Mouse (Mus musculus): ENCODE measurements at regions not wholly inside any gene's neighbourhood (a gene's known extent, or its start where the extent isn't known, plus 50 kb on each side); places are given as distances from the start of the nearest gene placed in this dataset.

- no peak overlapping the region for H3K4me2 ChIP-seq (ENCODE audit: insufficient read depth, low read depth, poor library complexity, severe bottlenecking)
- peaks cover 2% of the 10 kb centered on the region for H3K9me3 ChIP-seq (replicated peaks; ENCODE audit: low read length)
- TF ChIP-seq NRF1 (IDR thresholded peaks at IDR 0.05; ENCODE audit: low read depth, low read length) = no peak
- no peak for TF ChIP-seq CHD2 (IDR thresholded peaks at IDR 0.05; ENCODE audit: low read length)
- no peak for TF ChIP-seq HCFC1 (IDR thresholded peaks at IDR 0.05; ENCODE audit: low read depth, low read length)
- TF ChIP-seq SMC3 (IDR thresholded peaks at IDR 0.05; ENCODE audit: low read depth, low read length) = no peak
- dilution Hi-C loops (cut with MboI; ENCODE audit: extremely low pct_ligation_motif_present, extremely low pct_unique_long_range_greater_than_20kb, low sequenced_read_pairs) = no loop called here
- H3K9ac ChIP-seq (ENCODE audit: insufficient read depth, low read depth) = no peak overlapping the region
- DNase-seq (ENCODE audit: extremely low read depth) = no peak
- H3K4me3 ChIP-seq (replicated peaks in 1 of 3; ENCODE audit: low read depth in 2 of 3, low read length in 2 of 3, poor library complexity in 1 of 3) = no peak overlapping the region
- no peaks in the 10 kb centered on the region for H3K4me1 ChIP-seq (ENCODE audit: control insufficient read depth in 1 of 2, insufficient read depth in 2 of 2)
- H3K27me3 ChIP-seq (replicated peaks) = peaks cover 78% of the 10 kb centered on the region
- in situ Hi-C loops (cut with MboI; ENCODE audit: low pct_ligation_motif_present, low pct_unique_long_range_greater_than_20kb, low sequenced_read_pairs) = no loop called here
- H3K36me3 ChIP-seq (replicated peaks in 1 of 2; ENCODE audit: control insufficient read depth in 1 of 2, insufficient read depth in 1 of 2, low read length in 1 of 2) = no peaks in the 10 kb centered on the region
- no peaks in the 10 kb centered on the region for H3K79me2 ChIP-seq (replicated peaks; ENCODE audit: control insufficient read depth, extremely low read depth, insufficient read depth, poor library complexity, severe bottlenecking)
- no peak overlapping the region for H3K27ac ChIP-seq (ENCODE audit: insufficient read depth, low read depth)
These were observed 149.1 kb downstream of the 4930564D02Rik start for GRCm38 (mm10) chr3:105215729-105216128.

- dilution Hi-C loops (cut with MboI; ENCODE audit: extremely low pct_ligation_motif_present, extremely low pct_unique_long_range_greater_than_20kb, low sequenced_read_pairs) (no loop called here), in situ Hi-C loops (cut with MboI; ENCODE audit: low pct_ligation_motif_present, low pct_unique_long_range_greater_than_20kb, low sequenced_read_pairs) (no loop called here)
- no peak overlapping the region for H3K9ac ChIP-seq (ENCODE audit: insufficient read depth, low read depth)
- H3K36me3 ChIP-seq (replicated peaks in 1 of 2; ENCODE audit: control insufficient read depth in 1 of 2, insufficient read depth in 1 of 2, low read length in 1 of 2) = no peaks in the 10 kb centered on the region
- H3K4me1 ChIP-seq (ENCODE audit: control insufficient read depth in 1 of 2, insufficient read depth in 2 of 2) = no peaks in the 10 kb centered on the region
- no peak overlapping the region for H3K4me2 ChIP-seq (ENCODE audit: insufficient read depth, low read depth, poor library complexity, severe bottlenecking)
- no peaks in the 10 kb centered on the region for H3K9me3 ChIP-seq (replicated peaks; ENCODE audit: low read length)
- DNase-seq (ENCODE audit: extremely low read depth) = no peak
- no peaks in the 10 kb centered on the region for H3K79me2 ChIP-seq (replicated peaks; ENCODE audit: control insufficient read depth, extremely low read depth, insufficient read depth, poor library complexity, severe bottlenecking)
- no peak for TF ChIP-seq MAFK (IDR thresholded peaks at IDR 0.05; ENCODE audit: insufficient replicate concordance, low read length)
- no peak for TF ChIP-seq IRF4 (IDR thresholded peaks at IDR 0.05; ENCODE audit: low read depth, low read length)
- no peak for TF ChIP-seq MXI1 (IDR thresholded peaks at IDR 0.05; ENCODE audit: low read depth, low read length)
- TF ChIP-seq BHLHE40 (IDR thresholded peaks at IDR 0.05; ENCODE audit: low read depth, low read length) = no peak
- no peak for TF ChIP-seq POLR2A (IDR thresholded peaks at IDR 0.05; ENCODE audit: low read depth, low read length)
- TF ChIP-seq ZKSCAN1 (IDR thresholded peaks at IDR 0.05; ENCODE audit: borderline replicate concordance, low read depth, low read length) = no peak
- TF ChIP-seq MEF2A (IDR thresholded peaks at IDR 0.05; ENCODE audit: borderline replicate concordance, low read depth, low read length) = no peak
- TF ChIP-seq RAD21 (IDR thresholded peaks at IDR 0.05; ENCODE audit: low read depth, low read length) = no peak
- TF ChIP-seq CHD2 (IDR thresholded peaks at IDR 0.05; ENCODE audit: low read length) = no peak
- TF ChIP-seq ELF1 (IDR thresholded peaks at IDR 0.05; ENCODE audit: low read depth, low read length) = no peak
- TF ChIP-seq POLR2AphosphoS2 (IDR thresholded peaks at IDR 0.05; ENCODE audit: low read depth, low read length) = no peak
- H3K27me3 ChIP-seq (replicated peaks) = peaks cover 84% of the 10 kb centered on the region
- H3K4me3 ChIP-seq (replicated peaks in 1 of 3; ENCODE audit: low read depth in 2 of 3, low read length in 2 of 3, poor library complexity in 1 of 3) = no peak overlapping the region
- H3K27ac ChIP-seq (ENCODE audit: insufficient read depth, low read depth) = no peak overlapping the region
These were observed 153.0 kb downstream of the 4930564D02Rik start for GRCm38 (mm10) chr3:105219630-105220029.

- in situ Hi-C loops (cut with MboI; ENCODE audit: low pct_ligation_motif_present, low pct_unique_long_range_greater_than_20kb, low sequenced_read_pairs) = no loop called here
- dilution Hi-C loops (cut with MboI; ENCODE audit: extremely low pct_ligation_motif_present, extremely low pct_unique_long_range_greater_than_20kb, low sequenced_read_pairs) = no loop called here
These were observed 154.0 kb downstream of the 4930564D02Rik start for GRCm38 (mm10) chr3:105220641-105221040.

More at GRCm38 (mm10) chr3:105220641-105221040, 154.0 kb downstream of the 4930564D02Rik start:
- H3K4me1 ChIP-seq (ENCODE audit: control insufficient read depth in 1 of 2, insufficient read depth in 2 of 2) = no peaks in the 10 kb centered on the region
- H3K4me2 ChIP-seq (ENCODE audit: insufficient read depth, low read depth, poor library complexity, severe bottlenecking) = no peak overlapping the region
- peaks cover 84% of the 10 kb centered on the region for H3K27me3 ChIP-seq (replicated peaks)
- H3K79me2 ChIP-seq (replicated peaks; ENCODE audit: control insufficient read depth, extremely low read depth, insufficient read depth, poor library complexity, severe bottlenecking) = no peaks in the 10 kb centered on the region
- no peak for DNase-seq (ENCODE audit: extremely low read depth)
- H3K9me3 ChIP-seq (replicated peaks; ENCODE audit: low read length) = no peaks in the 10 kb centered on the region
- H3K4me3 ChIP-seq (replicated peaks in 1 of 3; ENCODE audit: low read depth in 2 of 3, low read length in 2 of 3, poor library complexity in 1 of 3) = no peak overlapping the region
- no peaks in the 10 kb centered on the region for H3K36me3 ChIP-seq (replicated peaks in 1 of 2; ENCODE audit: control insufficient read depth in 1 of 2, insufficient read depth in 1 of 2, low read length in 1 of 2)
- no peak for TF ChIP-seq MAZ (IDR thresholded peaks at IDR 0.05; ENCODE audit: low read depth, low read length)
- TF ChIP-seq ETS1 (conservative IDR thresholded peaks at IDR 0.05; ENCODE audit: low read depth, low read length) = no peak
- TF ChIP-seq JUND (conservative IDR thresholded peaks at IDR 0.05; ENCODE audit: low read depth, low read length) = no peak
- TF ChIP-seq MXI1 (IDR thresholded peaks at IDR 0.05; ENCODE audit: low read depth, low read length) = no peak
- TF ChIP-seq MAX (IDR thresholded peaks at IDR 0.05; ENCODE audit: low read length) = no peak
- no peak overlapping the region for H3K27ac ChIP-seq (ENCODE audit: insufficient read depth, low read depth)
- no peak overlapping the region for H3K9ac ChIP-seq (ENCODE audit: insufficient read depth, low read depth)
